Mouse (Mus musculus) erythroblast, adult 5-6 weeks (primary cell): ENCODE measurements around the gene Spata1. TPM values are rescaled to one million over a fixed set of nuclear protein-coding genes. Genes with fewer than 3 reads are reported as not detected.
A peak's percentile ranks its signal among the peaks of the same experiment; 100 is the strongest.

ENCODE experiments used
- ATAC-seq: replicated peaks from 2 replicates; pipeline ENCODE4 v1.8.0; 2016; ENCODE audit warnings: moderate number of reproducible peaks, mild to moderate bottlenecking, moderate TSS enrichment, inconsistent platforms; ENCODE audit not compliant: poor library complexity, low FRiP score, severe bottlenecking
- total RNA-seq, 2 experiments: library from RNA; stranded (forward) in 1 of 2; stranded (reverse) in 1 of 2; fragments of 150-400 nt in 1 of 2; fragments of 200-764, 138-1000 nt in 1 of 2; gene quantifications; 2 replicates each; pipeline versions ENCODE4 v1.2.3 to v1.2.4; 2015 to 2017; ENCODE audit warnings: low replicate concordance in 2 of 2

Spata1 gene
- total RNA-seq, 2 experiments from 2014 or later = 0.26 to 14.4 TPM

DNA sequence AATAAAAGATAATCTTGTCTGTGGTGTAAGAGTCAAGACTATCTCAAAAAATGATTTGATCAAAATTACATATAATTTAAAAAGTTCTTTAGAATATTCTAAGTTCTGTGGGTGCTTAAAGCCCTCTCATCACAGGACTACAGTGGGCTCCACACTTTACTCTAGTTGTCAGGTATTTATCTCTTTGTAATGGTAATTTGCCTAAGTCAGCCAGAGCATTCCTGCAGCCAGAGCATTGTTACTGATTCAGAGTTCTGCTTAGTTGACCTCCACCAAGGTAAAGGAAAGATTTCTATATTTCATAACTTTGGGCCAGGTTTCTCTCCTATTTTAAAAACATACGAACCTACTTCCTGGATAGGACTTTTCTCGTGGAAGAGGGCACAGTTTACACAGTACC, 30.3 kb downstream of the Spata1 start:
- ATAC-seq = no peak

DNA sequence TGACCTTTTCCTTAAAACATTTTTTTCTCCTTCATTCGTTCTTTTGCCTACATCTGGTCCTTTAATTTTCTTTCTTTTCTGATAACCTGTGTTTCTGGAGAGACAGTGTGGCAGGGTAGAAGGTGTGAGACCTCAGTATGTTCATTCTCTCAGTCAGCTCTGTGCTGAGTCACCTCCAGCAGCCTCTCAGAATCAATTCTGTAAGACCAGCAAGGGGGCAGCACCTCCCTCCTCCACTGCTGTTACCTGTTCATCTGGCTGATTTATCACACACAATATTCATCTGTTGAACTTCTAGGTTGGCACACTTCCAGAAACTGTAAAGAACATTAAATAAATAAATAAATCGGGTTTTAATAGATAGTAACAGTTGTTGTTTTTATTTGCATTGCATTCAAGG, 36.6 kb downstream of the Spata1 start:
- no peak for ATAC-seq

DNA sequence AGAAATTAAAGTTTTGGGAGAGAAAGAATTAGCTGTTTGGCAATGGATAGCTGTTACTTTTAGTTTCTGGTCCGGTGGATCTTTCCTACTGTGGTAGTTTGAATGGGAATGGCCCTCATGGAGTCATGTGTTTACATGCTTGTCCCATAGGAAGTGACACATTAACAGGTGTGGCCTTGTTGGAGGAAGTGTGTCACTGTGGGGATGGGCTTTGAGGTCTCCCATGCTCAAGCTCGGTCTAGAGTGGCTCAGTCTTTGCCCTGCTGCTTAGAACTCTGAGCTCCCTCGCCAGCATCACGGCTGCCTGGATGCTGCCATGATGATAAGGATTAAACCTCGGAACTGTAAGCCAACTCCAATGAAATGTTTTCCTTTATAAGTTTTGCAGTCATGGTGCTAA, 48.2 kb downstream of the Spata1 start:
- no peak for ATAC-seq

DNA sequence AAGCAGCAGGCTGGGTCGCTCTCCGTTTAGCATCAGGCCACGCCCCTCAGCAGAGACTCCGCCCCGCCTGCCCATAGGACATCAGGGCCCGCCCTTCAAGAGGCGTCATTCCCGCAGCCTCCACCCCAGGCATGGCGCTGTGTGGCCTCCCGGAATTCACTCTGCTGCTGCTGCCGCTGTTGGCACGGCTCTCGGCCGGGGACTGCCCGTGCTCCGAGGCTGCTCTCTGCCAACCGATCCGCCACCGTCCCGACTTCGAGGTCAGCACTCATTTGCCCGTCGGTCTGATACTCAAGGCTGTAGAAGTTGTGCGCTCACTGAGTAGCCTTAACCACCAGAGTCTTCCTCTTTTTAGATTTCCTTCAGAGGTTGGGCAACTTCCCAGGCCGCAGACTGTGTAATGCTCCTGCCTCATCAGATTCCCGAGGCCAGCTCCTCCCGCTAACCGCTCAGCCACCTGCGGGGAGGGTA, 49.1 kb downstream of the Spata1 start:
- peak; percentile 99 for ATAC-seq

DNA sequence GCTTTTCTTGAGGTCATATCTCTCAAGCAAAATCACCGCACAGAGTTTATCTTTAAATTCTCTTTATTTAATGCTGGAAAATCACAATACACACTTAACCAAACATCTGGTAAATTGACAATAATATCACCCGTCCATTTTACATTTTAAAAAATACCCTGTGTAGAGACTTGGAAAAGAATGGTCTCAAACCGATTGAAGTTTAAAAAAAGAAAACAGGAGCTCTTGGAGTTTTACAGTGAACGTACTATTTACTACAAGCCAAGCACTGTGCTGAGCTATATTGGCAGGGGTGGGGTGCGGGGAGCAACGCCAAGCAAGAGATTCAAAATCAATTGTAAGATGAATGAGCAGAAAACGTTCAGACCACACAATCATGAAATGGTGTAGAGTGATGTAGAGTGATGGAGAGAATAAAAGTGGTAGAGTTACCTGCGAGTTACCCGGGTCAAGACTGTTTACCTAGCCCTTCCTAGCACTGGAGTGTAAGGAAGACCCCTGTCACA, 49.8 kb downstream of the Spata1 start, which contains the start of gene Ctbs:
Gene Ctbs, plus strand, starts transcription at position 51 of the 506 bp plus-strand sequence.
- ATAC-seq = no peak

DNA sequence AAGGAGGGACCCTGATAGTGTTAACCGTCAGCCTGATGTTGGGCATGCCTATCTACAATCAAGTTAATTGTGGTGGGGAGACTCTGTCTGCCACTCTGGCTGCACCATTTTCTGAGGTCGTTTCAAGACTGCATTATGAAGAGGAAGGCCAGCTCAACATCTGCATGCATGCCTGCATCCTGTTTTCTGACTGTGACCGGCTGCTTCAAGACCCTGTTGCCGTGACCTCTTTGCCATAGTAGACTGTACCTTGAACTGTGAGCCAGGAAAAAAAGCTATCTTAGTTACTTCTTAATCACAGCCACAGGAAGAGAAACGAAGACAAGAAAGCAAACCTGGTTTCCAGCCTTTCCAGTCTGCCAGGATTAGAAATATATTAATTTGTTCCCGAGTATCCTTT, 50.6 kb downstream of the Spata1 start:
- no peak for ATAC-seq

DNA sequence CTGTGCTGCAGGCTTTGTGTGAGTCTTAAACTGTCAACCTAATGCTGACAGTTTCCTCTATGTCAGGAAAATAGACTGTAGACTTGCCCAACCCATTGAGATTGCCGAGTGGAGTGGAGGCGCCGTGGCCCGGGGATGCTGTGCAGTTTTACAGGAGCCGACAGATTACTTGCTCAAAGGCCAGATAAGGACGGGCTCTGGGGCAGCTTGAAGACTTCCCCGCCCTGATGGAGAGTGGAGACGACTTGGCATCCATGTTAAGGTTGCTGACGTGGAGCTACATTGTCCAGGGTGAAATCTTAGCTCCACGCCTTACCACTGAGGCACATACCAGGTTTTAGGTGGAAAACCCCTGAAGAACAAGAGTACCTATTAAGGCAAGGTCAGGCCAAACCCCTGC, 51.2 kb downstream of the Spata1 start:
- ATAC-seq = no peak

DNA sequence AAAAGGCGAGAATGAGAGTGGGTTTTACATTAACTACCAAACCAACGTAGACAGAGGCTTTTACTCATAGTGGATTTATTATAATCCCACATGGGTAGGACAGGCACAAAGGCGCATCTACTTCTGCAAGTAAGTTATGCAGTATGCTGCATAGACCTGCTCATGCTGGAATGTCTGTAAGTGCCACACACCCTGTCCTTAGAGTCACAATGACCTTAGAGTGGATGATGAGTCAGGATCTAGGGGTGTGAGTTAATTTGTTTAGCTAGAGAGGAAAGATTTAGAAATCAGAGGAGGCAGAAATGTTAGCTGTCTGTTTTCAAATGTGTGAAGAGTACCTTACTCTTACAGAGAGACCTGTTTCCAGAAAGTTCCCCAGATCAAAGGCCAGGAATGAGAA, 52.0 kb downstream of the Spata1 start:
- no peak for ATAC-seq

DNA sequence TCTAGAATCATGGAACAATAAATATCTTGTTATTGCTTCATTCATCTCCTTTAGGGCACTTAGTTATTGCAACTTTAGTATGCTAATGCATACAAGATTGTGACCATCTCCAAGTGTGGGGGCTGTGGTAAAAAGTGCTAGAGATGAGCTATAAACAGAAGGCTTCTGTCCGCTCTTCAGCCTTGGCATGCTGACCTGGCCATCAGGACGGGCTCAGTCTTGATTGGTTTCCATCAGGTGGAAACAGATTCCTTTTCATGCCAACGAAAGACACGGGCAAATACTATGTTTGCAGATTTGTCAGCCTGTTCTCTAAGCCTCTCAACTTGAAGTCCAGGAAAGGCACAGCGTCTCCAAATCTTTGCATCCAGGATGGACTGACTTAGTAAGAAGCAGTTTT, 52.4 kb downstream of the Spata1 start:
- ATAC-seq = no peak

DNA sequence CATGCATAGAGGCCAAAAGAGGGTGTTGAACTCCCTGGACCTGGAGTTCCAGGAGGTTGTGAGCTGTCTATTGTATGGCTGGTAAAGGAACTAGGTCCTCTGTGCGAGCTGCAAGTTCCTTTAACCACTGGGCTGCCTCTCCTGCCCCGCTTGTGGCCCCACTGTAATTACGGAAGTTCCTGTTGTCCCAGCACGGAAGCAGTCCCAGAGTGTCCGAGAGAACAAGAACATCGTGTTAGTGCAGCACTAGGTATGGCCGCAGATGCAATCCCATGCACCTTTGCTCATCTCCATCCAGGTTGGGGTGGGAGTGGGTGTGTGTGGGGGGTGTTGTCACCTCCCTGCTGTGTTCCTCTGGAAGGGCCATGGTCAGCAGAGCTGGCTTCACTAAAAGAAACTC, 54.7 kb downstream of the Spata1 start:
- ATAC-seq = no peak

DNA sequence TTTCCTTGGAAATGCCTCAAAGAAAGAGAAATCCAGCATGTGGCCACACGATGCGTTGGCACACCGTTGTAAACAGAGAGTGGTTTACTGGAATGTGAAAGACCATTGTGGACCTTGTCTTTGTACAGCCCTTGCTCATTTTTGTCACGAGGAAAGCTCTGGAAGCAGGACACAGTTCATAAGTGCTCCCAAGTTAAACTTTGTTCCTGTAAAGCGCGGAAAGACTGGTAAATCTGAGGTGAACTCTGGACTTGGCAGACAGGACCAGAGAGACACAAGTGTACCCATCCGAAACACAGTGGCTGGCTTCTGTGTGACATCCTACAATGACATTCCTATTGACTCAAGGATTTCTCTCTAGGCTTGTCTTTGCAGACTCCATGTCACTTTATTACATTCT, 56.2 kb downstream of the Spata1 start:
- ATAC-seq = no peak

DNA sequence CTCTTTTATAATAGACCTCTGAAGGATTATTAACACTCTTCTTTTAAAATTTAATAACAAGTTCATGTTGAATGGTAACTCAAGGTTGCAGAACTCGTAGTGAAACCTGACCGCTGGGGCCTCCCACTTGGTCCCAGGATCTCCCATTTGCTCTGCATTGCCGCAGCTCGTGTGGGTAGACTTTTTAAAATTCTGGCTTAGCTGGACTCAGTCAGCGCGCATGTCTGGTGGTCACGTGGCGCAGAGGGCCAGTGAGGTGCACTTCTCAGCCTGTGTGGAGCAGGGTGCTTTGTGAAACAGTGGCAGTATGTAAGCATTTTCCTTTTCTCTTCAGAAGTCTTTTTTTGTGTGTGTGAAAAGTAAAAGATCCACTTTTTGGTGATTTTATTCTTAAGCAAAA, 56.6 kb downstream of the Spata1 start:
- no peak for ATAC-seq

DNA sequence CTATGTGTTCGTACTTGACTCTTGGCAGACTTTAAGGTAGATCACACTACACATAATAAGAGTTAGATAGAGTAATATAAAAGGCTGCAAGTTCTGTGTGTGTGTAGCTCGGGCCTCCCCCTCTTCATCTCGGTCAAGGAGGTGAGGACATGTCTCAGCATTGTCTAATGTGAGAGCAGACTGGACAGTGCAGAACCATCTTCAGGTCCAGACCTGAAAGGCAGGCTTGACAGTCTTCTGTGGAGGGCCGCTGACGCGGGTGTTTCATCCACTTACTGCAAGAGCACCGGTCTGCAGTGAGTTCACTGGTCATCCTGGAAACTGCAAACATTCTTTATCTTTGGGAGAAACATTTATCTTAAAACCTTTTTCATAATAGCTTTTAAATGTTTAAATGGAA, 57.1 kb downstream of the Spata1 start:
- ATAC-seq = no peak

DNA sequence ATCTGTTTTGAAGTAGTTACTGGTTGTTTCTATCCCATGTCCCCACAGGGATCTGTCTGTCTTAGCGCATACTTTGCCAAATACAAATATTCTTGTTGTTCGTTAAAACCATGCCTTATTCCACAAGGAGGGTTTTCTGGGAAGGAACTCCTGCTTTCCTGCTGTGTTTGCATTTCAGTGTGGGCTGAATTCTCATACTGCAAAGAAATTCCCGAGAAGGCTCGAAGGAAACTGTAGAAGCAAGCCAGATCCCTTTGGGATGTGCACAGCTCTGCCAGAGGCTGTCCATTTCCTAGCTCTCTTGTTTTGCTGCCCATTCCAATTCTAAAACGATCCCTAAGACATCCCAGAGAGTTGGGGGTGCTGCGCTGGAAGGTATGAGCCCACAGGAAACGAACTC, 59.1 kb downstream of the Spata1 start:
- no peak for ATAC-seq

DNA sequence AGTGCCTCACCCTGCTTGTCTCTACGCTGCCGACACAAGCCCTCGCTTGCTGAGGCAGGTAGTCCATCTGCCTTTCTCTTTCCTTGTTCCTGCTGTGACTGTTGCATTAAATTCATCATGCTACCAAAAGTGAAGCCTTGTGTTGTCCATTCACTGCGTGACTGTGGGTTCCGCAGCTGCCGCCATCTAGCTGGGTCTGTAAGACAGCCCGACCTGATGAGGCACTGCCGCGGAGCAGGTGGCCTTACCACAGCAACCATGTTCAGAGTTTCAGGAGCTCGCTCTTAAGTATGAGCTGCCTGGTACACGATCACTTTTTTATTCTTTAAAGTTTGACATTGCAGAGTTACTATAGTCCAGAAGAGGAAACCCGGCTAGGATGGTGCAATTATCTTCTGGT, 59.5 kb downstream of the Spata1 start:
- no peak for ATAC-seq

DNA sequence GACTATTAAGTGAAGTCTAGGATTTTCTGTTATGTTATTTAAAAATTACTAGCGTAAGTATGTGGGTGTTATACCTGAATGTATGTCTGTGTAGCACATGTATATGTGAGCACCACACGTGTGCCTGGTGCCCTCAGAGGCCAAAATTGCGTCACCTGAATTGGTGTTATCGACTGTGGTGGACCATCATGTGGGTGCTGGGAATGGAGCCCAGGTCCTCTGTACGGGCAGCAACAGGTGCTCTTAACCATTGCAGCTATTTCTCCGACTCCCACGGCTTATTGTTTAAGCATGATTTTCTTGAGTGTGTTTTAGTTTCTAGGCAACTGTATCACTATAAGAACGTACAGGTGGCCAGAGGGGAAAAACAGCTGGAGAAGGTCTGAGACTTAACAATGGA, 63.4 kb downstream of the Spata1 start:
- no peak for ATAC-seq

DNA sequence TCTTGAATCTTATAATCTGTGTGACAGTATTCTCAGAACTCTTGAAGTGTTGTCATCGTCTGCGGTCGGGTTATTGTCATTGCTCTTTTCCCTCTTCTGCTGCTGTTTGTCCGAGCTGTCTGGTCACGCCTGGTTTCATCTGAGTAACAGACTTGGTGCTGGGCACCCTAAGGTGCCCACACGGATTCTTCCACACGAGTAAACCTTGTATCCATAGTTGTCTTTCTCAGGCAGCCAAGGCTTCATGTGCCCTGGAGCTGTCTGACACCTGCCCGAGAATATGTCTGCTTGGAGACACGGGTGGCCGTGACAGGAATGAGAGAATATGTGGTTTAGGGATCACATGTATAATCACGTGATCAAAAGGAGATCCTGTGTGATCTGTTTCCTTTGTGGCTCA, 64.0 kb downstream of the Spata1 start:
- ATAC-seq = no peak

DNA sequence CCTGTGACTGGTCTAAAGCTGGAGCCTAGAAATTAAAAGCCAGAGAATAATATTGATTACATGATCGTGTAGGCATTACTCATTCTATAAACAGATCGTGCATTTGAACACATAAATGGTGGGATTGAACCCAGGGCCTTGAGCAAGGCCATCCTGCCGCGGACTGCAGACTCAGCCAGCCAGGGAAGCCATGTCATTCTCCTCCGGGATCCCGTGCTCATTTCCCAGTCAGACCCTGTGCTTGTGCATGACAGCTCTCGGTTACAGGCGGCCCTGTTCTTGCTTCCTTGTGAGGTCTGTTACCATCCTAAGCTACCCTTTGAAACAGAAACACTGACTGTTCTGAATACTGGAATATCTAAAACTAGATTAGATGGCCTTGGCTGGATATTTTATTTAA, 64.9 kb downstream of the Spata1 start:
- ATAC-seq = no peak

DNA sequence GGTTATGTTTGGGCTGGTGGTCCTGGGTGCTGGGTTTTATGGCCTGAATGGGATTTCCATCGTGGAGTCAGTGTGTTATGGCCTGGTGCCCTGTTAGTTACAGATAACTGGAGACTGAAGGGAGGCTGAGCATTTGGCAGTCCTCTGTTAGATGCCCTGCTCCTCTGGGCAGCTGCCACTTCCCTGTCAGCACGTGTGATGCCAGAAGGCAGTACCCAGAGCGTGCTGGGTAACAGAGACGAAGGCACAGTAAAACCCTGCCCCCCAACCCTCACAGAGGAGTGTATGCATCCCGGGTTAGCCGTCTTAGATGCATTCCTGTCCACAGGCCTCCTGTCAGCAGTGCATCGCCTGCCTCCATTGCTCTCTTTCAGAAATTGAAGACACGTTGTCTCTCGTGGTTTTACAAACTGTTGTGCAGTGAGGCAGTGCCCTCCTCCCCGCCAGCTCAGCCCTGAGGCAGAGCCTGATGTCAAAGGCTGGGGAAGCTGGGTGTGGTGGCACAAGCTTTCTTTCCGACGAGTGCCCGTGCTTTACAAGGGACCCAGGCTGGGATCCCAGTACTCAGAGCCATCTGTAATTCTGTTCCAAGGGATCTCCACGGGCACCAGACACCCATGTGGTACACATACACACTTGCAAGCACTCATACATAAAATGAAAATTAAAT, 65.7 kb downstream of the Spata1 start:
- ATAC-seq = no peak

DNA sequence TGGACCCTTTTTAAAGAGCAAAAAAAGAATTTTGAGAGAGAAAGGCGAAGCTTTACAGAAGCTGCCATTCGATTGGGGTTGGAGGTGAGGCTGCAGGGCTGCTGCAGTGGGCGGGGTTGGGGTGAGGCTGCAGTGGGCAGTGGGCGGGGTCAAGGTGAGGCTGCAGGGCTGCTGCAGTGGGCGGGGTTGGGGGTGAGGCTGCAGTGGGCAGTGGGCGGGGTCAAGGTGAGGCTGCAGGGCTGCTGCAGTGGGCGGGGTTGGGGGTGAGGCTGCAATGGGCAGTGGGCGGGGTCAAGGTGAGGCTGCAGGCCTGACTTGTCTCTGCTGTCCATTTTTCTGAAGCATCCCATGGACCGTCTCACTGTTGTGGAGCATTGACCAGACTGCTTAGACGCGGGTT, 66.5 kb downstream of the Spata1 start:
- peak; percentile 50; the same call in 1 of the 2 replicates for ATAC-seq

DNA sequence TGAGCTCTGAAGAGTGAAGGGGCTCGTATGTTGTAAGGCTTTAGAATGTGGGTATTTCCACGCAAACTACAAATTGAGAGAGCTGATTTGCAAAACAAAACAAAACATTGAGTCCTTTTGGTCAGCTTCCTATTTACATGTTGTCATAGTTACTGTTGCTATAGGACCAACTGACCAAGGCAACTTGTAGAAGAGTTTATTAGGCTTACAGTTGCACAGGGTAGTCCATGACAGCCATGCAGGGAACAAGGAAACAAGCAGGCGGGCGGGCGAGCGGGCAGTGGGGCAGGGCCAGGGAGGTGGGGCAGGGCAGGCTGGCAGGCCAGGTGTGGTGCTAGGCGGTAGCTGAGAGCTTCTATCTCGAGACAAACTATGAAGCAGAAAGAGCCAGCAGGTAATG, 73.1 kb downstream of the Spata1 start:
- no peak for ATAC-seq

DNA sequence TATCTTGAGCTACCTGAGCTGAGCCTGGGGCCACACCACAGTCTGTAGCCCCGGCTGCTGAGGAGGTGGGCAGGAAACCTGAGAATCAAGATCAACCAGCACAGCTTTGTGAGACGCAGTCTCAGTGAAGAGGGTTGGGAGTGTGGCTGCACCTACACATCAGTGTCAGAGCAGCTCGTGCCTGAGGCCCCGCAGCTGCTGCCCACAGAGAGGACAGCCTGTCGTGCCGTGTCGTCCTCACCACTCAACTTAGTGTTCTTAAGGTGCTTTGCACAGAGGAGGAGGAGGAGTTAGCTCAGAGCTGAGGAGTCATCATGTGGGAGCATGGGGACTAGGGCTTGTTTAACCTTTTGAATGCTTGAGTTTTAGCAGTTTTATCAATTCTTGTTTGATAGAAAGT, 73.7 kb downstream of the Spata1 start:
- no peak for ATAC-seq
